Mouse (Mus musculus): ENCODE measurements around the gene Pln. TPM values are rescaled to one million over a fixed set of nuclear protein-coding genes. Genes with fewer than 3 reads are reported as not detected.

The Pln gene
- polyA plus RNA-seq, 1 experiment = 109 TPM

- Histone ChIP-seq H3K4me1 (ENCODE audit: control insufficient read depth, insufficient read depth, low read length) (no peaks in the 10 kb centered on the region), H3K4me3 (ENCODE audit: control insufficient read depth, low read depth, low read length) (peak overlapping the region; percentile 42), H3K27ac (ENCODE audit: control insufficient read depth, insufficient read depth, low read depth, low read length) (no peak overlapping the region), H3K36me3 (ENCODE audit: control insufficient read depth, insufficient read depth, low read length) (peaks cover 2% of the 10 kb centered on the region), H3K27me3 (ENCODE audit: control insufficient read depth, insufficient read depth, low read length) (no peaks in the 10 kb centered on the region)
- no peak for TF ChIP-seq CTCF (IDR thresholded peaks at IDR 0.05; ENCODE audit: control insufficient read depth, insufficient read depth, insufficient replicate concordance, low read depth, low read length)
- no peak for TF ChIP-seq POLR2A (IDR thresholded peaks at IDR 0.05; ENCODE audit: control insufficient read depth, low read depth, low read length)
Observed at GRCm38 (mm10) chr10:53343865-53344264, 6.4 kb downstream of the Pln start.

DNA sequence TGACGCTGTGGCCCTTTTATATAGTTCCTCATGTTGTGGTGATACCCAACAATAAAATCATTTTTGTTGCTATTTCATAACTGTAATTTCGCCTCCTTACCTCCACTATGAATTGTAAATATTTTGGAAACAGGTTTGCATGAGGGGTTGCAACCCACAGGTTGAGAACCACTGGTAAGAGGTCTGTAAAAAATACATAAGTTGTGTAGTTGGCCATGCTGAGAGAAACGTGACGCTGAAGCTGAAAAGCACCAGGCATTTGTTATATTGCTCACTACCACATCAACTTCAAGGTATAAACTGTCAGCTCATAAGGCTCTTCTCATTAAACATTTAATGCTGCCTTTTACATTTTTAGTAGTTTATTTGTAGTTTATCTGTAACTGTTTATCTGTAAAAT lies 8.0 kb downstream of the Pln start:
- TF ChIP-seq CTCF (IDR thresholded peaks at IDR 0.05; ENCODE audit: control insufficient read depth, insufficient read depth, insufficient replicate concordance, low read depth, low read length) (no peak), POLR2A (IDR thresholded peaks at IDR 0.05; ENCODE audit: control insufficient read depth, low read depth, low read length) (no peak)

DNA sequence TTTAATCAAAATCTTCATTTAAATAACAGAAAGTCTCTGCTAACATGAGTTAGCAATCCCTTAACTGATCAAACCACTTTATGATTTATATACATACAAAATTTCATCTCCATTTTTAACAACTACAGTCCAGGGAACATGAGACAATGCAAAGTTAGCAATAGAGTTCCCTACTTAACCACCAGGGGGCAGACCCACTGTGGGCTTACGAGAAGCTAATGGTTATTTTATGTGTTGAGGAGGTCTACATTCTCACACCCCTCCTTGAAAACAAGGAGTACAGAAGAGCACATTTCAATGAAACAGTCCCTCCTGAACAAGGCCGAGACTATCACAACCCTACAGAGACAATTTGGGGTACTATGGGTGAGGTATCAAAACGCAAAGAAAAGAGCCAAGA lies 9.0 kb downstream of the Pln start:
- TF ChIP-seq CTCF (IDR thresholded peaks at IDR 0.05; ENCODE audit: control insufficient read depth, insufficient read depth, insufficient replicate concordance, low read depth, low read length) (no peak), POLR2A (IDR thresholded peaks at IDR 0.05; ENCODE audit: control insufficient read depth, low read depth, low read length) (no peak)
- peak overlapping the region; percentile 76; the same call in 1 of the 2 replicates for H3K4me3 ChIP-seq (ENCODE audit: control insufficient read depth, low read depth, low read length)
- no peaks in the 10 kb centered on the region for H3K27me3 ChIP-seq (ENCODE audit: control insufficient read depth, insufficient read depth, low read length)
- no peaks in the 10 kb centered on the region for H3K4me1 ChIP-seq (ENCODE audit: control insufficient read depth, insufficient read depth, low read length)
- H3K36me3 ChIP-seq (ENCODE audit: control insufficient read depth, insufficient read depth, low read length) = peaks cover 2% of the 10 kb centered on the region
- 0 out of 2 replicates have a peak overlapping the region, but pooled peaks have one; percentile 14 for H3K27ac ChIP-seq (ENCODE audit: control insufficient read depth, insufficient read depth, low read depth, low read length)

More for the DNA sequence above, 8.0 kb downstream of the Pln start:
- peaks cover 2% of the 10 kb centered on the region for H3K36me3 ChIP-seq (ENCODE audit: control insufficient read depth, insufficient read depth, low read length)
- H3K4me1 ChIP-seq (ENCODE audit: control insufficient read depth, insufficient read depth, low read length) = no peaks in the 10 kb centered on the region
- H3K27ac ChIP-seq (ENCODE audit: control insufficient read depth, insufficient read depth, low read depth, low read length) = no peak overlapping the region
- H3K27me3 ChIP-seq (ENCODE audit: control insufficient read depth, insufficient read depth, low read length) = no peaks in the 10 kb centered on the region
- peak overlapping the region; percentile 42; the same call in 1 of the 2 replicates for H3K4me3 ChIP-seq (ENCODE audit: control insufficient read depth, low read depth, low read length)

GRCm38 (mm10) chr10:53346916-53347315 lies 9.4 kb downstream of the Pln start:
- peaks cover 2% of the 10 kb centered on the region for H3K36me3 ChIP-seq (ENCODE audit: control insufficient read depth, insufficient read depth, low read length)
- TF ChIP-seq CTCF (IDR thresholded peaks at IDR 0.05; ENCODE audit: control insufficient read depth, insufficient read depth, insufficient replicate concordance, low read depth, low read length) (no peak), POLR2A (IDR thresholded peaks at IDR 0.05; ENCODE audit: control insufficient read depth, low read depth, low read length) (no peak)

GRCm38 (mm10) chr10:53347787-53348755 lies 10.6 kb downstream of the Pln start:
- Histone ChIP-seq H3K4me1 (ENCODE audit: control insufficient read depth, insufficient read depth, low read length) (no peaks in the 10 kb centered on the region), H3K4me3 (ENCODE audit: control insufficient read depth, low read depth, low read length) (peak overlapping the region; percentile 83), H3K27ac (ENCODE audit: control insufficient read depth, insufficient read depth, low read depth, low read length) (peak overlapping the region; percentile 74), H3K36me3 (ENCODE audit: control insufficient read depth, insufficient read depth, low read length) (peaks cover 2% of the 10 kb centered on the region), H3K27me3 (ENCODE audit: control insufficient read depth, insufficient read depth, low read length) (no peaks in the 10 kb centered on the region)
- TF ChIP-seq CTCF (IDR thresholded peaks at IDR 0.05; ENCODE audit: control insufficient read depth, insufficient read depth, insufficient replicate concordance, low read depth, low read length) = no peak
- TF ChIP-seq POLR2A (IDR thresholded peaks at IDR 0.05; ENCODE audit: control insufficient read depth, low read depth, low read length) = no peak

More at GRCm38 (mm10) chr10:53346916-53347315, 9.4 kb downstream of the Pln start:
- 0 out of 2 replicates have a peak overlapping the region, but pooled peaks have one; percentile 14 for H3K27ac ChIP-seq (ENCODE audit: control insufficient read depth, insufficient read depth, low read depth, low read length)
- H3K4me3 ChIP-seq (ENCODE audit: control insufficient read depth, low read depth, low read length) = peak overlapping the region; percentile 76
- H3K4me1 ChIP-seq (ENCODE audit: control insufficient read depth, insufficient read depth, low read length) = no peaks in the 10 kb centered on the region
- H3K27me3 ChIP-seq (ENCODE audit: control insufficient read depth, insufficient read depth, low read length) = no peaks in the 10 kb centered on the region

DNA sequence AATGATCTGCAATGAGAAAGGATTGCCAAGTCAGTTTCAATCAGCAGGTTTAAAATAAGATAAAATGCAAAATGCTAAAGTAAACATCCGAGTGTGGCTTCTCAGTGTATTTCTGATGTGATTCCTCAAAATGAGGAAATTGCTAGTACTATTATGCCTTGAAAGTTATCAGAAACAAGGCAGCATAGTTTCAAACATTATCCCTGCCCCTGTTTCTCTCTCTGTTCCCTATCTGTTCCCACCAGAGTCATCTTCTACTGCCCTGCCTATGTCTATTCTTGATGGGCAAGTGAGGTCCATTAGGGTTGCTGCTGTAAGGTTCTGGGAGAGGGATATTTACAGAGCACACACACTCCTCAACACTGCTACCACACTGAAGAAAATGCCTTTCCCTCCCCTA lies 11.8 kb downstream of the Pln start:
- Histone ChIP-seq H3K36me3 (ENCODE audit: control insufficient read depth, insufficient read depth, low read length) (peaks cover 2% of the 10 kb centered on the region), H3K27ac (ENCODE audit: control insufficient read depth, insufficient read depth, low read depth, low read length) (no peak overlapping the region; the same call in 1 of the 2 replicates), H3K4me1 (ENCODE audit: control insufficient read depth, insufficient read depth, low read length) (no peaks in the 10 kb centered on the region), H3K4me3 (ENCODE audit: control insufficient read depth, low read depth, low read length) (peak overlapping the region; percentile 83), H3K27me3 (ENCODE audit: control insufficient read depth, insufficient read depth, low read length) (no peaks in the 10 kb centered on the region)
- no peak for TF ChIP-seq CTCF (IDR thresholded peaks at IDR 0.05; ENCODE audit: control insufficient read depth, insufficient read depth, insufficient replicate concordance, low read depth, low read length)
- no peak for TF ChIP-seq POLR2A (IDR thresholded peaks at IDR 0.05; ENCODE audit: control insufficient read depth, low read depth, low read length)

DNA sequence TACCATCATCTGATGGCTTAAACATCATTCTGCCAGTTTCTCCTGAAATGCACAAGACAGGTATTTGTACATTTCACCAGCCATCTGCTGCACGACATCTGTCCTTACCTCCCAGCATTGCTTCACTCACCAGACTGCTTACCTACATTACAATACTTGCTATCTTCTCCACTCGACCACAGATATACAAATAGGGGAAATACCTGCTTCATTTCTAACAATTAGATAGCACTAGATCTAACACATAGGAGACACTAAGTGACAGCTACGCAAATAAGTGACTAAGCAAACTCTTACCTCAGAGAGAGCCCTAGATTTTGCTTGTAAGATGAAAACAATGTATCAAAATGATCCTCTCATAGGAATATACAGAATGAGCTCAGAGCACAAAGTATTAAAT lies 16.2 kb downstream of the Pln start:
- no peak overlapping the region for H3K27ac ChIP-seq (ENCODE audit: control insufficient read depth, insufficient read depth, low read depth, low read length)
- H3K4me3 ChIP-seq (ENCODE audit: control insufficient read depth, low read depth, low read length) = no peak overlapping the region
- H3K27me3 ChIP-seq (ENCODE audit: control insufficient read depth, insufficient read depth, low read length) = no peaks in the 10 kb centered on the region
- no peak for TF ChIP-seq CTCF (IDR thresholded peaks at IDR 0.05; ENCODE audit: control insufficient read depth, insufficient read depth, insufficient replicate concordance, low read depth, low read length)
- TF ChIP-seq POLR2A (IDR thresholded peaks at IDR 0.05; ENCODE audit: control insufficient read depth, low read depth, low read length) = no peak
- 0 out of 2 replicates have a peak, but pooled peaks cover 1% of the 10 kb centered on the region for H3K36me3 ChIP-seq (ENCODE audit: control insufficient read depth, insufficient read depth, low read length)
- no peaks in the 10 kb centered on the region for H3K4me1 ChIP-seq (ENCODE audit: control insufficient read depth, insufficient read depth, low read length)
